Mouse (Mus musculus): ENCODE results near the gene Sec14l2.

Gene Sec14l2

GRCm38 (mm10) chr11:4122742-4123579 is at the start of gene Sec14l2:
Gene Sec14l2, minus strand, starts transcription at chr11:4123415.
- CTCF ChIA-PET = interaction anchor here (1.0 kb wide), 1 partner anchor 29 kb away, joined by 3 read pairs; no protein-coding TSS in a partner anchor

GRCm38 (mm10) chr11:4166467-4167090 is 43.4 kb upstream of the Sec14l2 start:
- CTCF ChIA-PET = no interaction called here

- CTCF ChIA-PET = no interaction called here
Observed at GRCm38 (mm10) chr11:4164701-4165100, 41.5 kb upstream of the Sec14l2 start.

GRCm38 (mm10) chr11:4160758-4161480 is 37.7 kb upstream of the Sec14l2 start:
- CTCF ChIA-PET = no interaction called here

- CTCF ChIA-PET = no interaction called here
Observed at GRCm38 (mm10) chr11:4159808-4160708, 36.8 kb upstream of the Sec14l2 start, which contains the start of the genes Ccdc157 and Sf3a1. Gene Ccdc157, minus strand, starts transcription at chr11:4160293. Gene Sf3a1, plus strand, starts transcription at chr11:4160350.

- CTCF ChIA-PET = no interaction called here
Observed at GRCm38 (mm10) chr11:4158676-4159075, 35.5 kb upstream of the Sec14l2 start.

- CTCF ChIA-PET = no interaction called here
Observed at GRCm38 (mm10) chr11:4155641-4156040, 32.4 kb upstream of the Sec14l2 start.

- CTCF ChIA-PET = interaction anchor here (0.6 kb wide), 1 partner anchor 233 kb away, joined by 3 read pairs; no protein-coding TSS in a partner anchor
Observed at GRCm38 (mm10) chr11:4153694-4154093, 30.5 kb upstream of the Sec14l2 start.

GRCm38 (mm10) chr11:4149886-4150285 is 26.7 kb upstream of the Sec14l2 start:
- CTCF ChIA-PET = no interaction called here

- CTCF ChIA-PET = interaction anchor here (0.8 kb wide), 1 partner anchor 71 kb away, joined by 3 read pairs; no protein-coding TSS in a partner anchor
Observed at GRCm38 (mm10) chr11:4148536-4149156, 25.4 kb upstream of the Sec14l2 start.

GRCm38 (mm10) chr11:4148120-4148519 is 24.9 kb upstream of the Sec14l2 start:
- CTCF ChIA-PET = interaction anchor here (0.8 kb wide), 1 partner anchor 72 kb away, joined by 3 read pairs; no protein-coding TSS in a partner anchor

- CTCF ChIA-PET = no interaction called here
Observed at GRCm38 (mm10) chr11:4147098-4147497, 23.9 kb upstream of the Sec14l2 start.

GRCm38 (mm10) chr11:4146381-4146780 is 23.2 kb upstream of the Sec14l2 start:
- CTCF ChIA-PET = no interaction called here

- CTCF ChIA-PET = no interaction called here
Observed at GRCm38 (mm10) chr11:4143281-4144062, 20.3 kb upstream of the Sec14l2 start.

- CTCF ChIA-PET = no interaction called here
Observed at GRCm38 (mm10) chr11:4142352-4142751, 19.1 kb upstream of the Sec14l2 start.

- CTCF ChIA-PET = no interaction called here
Observed at GRCm38 (mm10) chr11:4141505-4141904, 18.3 kb upstream of the Sec14l2 start.

GRCm38 (mm10) chr11:4138964-4139363 is 15.7 kb upstream of the Sec14l2 start:
- CTCF ChIA-PET = no interaction called here

GRCm38 (mm10) chr11:4134986-4135935 is 12.0 kb upstream of the Sec14l2 start, which contains the start of gene Rnf215:
Gene Rnf215, plus strand, starts transcription at chr11:4135202.
- CTCF ChIA-PET = interaction anchor here (0.6 to 2.0 kb wide), 5 partner anchors 28 to 687 kb away, joined by 3 to 11 read pairs (median 4); partner anchors contain the start of gene Castor1
